Mouse (Mus musculus): ENCODE measurements around the gene Fut11.
A peak's percentile ranks its signal among the peaks of the same experiment; 100 is the strongest.
"Not testable (repeated sequence)": the region's sequence is repeated elsewhere in the genome, so short reads cannot be mapped to it uniquely, and the experiment has no call there.

Gene Fut11

GRCm38 (mm10) chr14:20677906-20678305 is 16.9 kb upstream of the Fut11 start:
- no peak for DNase-seq

GRCm38 (mm10) chr14:20681742-20682141 is 13.0 kb upstream of the Fut11 start:
- DNase-seq: no peak

- peak; percentile 54 for DNase-seq
Observed at GRCm38 (mm10) chr14:20682498-20682897, 12.3 kb upstream of the Fut11 start.

- no peak for DNase-seq
Observed at GRCm38 (mm10) chr14:20686576-20686975, 8.2 kb upstream of the Fut11 start.

DNA sequence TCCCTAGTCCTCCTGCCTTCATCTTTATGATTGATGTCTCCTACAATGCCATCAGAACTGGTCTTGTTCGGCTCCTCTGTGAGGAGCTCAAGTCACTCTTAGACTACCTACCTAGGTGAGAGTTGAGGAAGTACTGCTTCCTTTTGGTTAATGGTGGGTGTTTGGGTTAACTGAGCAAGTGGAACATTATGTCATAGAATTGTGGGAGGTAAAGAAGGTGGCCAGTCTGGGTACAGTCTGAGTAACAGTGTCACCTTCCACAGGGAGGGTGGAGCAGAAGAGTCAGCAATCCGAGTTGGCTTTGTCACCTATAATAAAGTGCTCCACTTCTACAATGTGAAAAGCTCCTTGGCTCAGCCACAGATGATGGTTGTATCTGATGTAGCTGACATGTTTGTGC is 5.8 kb upstream of the Fut11 start:
- no peak for DNase-seq

GRCm38 (mm10) chr14:20691772-20692171 is 3.0 kb upstream of the Fut11 start:
- DNase-seq: no peak

GRCm38 (mm10) chr14:20693589-20694101 is 1.1 kb upstream of the Fut11 start:
- DNase-seq: no peak

DNA sequence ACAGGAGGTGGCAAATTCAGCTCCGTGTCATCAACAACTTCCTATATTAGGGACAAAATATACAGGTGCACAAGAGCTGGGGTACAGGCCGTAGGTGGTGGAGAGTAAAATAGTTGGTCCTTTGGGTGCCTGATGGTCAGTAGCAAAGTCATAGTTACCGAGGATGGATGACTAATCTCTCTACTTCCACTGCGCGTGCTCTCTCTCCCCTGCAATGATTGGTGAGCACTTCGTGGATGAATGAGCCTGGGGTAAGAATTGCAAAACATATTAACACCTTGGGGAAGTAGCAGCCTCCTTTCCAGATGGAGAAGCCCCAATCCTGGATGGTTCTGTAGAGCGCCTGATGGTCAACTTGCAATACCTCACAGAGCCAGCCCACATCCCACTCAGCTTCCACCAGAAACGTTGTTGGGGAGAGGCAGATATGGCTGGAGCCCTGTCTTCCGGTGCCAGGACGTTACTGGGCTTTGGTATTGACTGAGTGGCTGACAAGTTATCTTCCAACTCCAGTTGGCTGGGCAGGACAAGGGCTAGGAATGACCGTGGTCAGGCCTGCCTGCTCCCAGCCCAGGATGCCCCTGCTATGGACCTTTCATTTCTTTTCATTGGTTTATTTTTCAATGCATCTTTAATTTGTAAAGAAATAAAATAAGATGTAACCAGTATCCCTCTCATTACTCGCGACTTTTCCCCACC is 434 bp upstream of the Fut11 start:
- no peak for DNase-seq

- peak; percentile 28 for DNase-seq
Observed at GRCm38 (mm10) chr14:20695761-20696520, 1.2 kb downstream of the Fut11 start.

GRCm38 (mm10) chr14:20696986-20697385 is 2.2 kb downstream of the Fut11 start:
- peak; percentile 38 for DNase-seq

DNA sequence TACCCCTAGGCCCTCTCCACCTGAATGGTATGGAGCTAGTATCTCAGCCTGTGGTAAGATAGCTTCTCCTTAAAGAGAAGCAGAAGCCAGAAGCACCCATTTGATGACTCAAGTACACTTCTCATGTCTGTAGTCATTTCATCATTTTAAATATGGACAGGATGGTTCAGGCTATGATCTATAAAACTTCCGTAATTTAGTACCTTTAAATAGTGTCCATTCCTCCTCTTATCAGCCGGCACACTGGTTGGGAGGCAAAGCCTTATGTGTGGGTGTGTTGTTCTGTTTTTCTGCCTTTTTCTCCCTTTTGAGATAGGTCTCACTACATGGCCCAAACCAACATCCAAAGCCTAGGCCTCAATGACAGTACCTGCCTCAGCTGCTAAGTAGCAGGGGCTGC is 3.7 kb downstream of the Fut11 start:
- DNase-seq: no peak

- no peak for DNase-seq
Observed at GRCm38 (mm10) chr14:20700362-20700761, 5.6 kb downstream of the Fut11 start.

DNA sequence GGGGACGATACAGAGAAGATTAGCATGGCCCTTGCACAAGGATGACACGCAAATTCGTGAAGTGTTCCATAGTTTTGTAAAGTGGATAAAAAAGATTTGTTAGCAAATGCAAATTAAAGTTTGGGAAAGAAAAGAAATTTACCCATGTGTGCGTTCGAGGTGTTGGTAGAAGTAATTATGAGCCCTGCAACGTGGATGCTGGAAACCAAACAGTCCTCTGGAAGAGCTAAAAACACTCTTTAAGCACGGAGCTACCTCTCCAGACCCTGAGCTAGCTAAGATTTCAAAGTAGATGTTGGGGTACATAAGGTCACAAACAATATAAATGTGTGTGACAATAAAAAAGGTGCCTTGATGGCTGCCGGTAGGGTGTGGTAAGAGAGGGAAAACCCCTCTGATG is 6.8 kb downstream of the Fut11 start:
- no peak for DNase-seq

GRCm38 (mm10) chr14:20702096-20702740 is 7.5 kb downstream of the Fut11 start:
- DNase-seq: no peak

GRCm38 (mm10) chr14:20702741-20703381 is 8.1 kb downstream of the Fut11 start, which contains the start of gene Chchd1:
Chchd1 (plus strand) TSS chr14:20703006.
- peak; percentile 95 for DNase-seq

- DNase-seq: not testable (repeated sequence)
Observed at GRCm38 (mm10) chr14:20703461-20703860, 8.7 kb downstream of the Fut11 start.

GRCm38 (mm10) chr14:20707201-20708190 is 12.7 kb downstream of the Fut11 start, which contains the start of gene Zswim8:
Zswim8 (plus strand) TSS chr14:20707552.
- DNase-seq: peak; percentile 94

DNA sequence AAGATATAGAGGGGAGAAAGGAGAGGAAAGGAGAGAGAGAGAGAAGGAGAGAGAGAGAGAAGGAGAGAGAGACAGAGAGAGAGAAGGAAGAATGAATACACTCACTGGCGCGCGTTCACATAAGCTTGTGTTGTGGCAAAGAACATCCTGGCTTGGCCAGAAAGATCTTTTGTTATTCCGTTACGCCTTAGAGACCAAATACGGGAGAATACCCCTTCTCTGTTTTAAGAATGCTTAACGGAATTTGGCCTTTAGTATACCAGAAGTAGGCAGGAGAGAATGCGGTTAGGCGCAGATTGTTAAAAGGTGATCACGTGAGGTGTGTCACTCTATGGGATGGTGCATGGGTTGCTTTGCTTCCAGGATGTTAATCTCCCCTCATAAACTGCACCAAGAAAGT is 13.5 kb downstream of the Fut11 start:
- DNase-seq: no peak

DNA sequence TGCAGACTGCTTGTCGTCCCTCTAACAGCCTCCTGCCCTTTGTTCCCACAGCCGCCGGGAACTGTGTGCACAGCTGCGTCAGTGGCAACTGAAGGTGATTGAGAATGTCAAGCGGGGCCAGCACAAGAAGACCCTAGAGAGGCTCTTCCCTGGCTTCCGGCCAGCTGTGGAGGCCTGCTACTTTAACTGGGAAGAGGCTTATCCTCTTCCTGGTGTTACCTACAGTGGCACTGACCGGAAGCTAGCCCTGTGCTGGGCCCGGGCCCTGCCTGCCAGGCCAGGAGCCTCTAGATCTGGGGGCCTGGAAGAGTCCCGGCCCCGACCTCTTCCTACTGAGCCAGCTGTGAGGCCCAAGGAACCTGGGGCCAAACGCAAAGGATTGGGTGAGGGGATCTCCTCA is 19.1 kb downstream of the Fut11 start:
- no peak for DNase-seq

GRCm38 (mm10) chr14:20718443-20718842 is 23.7 kb downstream of the Fut11 start:
- DNase-seq: no peak

DNA sequence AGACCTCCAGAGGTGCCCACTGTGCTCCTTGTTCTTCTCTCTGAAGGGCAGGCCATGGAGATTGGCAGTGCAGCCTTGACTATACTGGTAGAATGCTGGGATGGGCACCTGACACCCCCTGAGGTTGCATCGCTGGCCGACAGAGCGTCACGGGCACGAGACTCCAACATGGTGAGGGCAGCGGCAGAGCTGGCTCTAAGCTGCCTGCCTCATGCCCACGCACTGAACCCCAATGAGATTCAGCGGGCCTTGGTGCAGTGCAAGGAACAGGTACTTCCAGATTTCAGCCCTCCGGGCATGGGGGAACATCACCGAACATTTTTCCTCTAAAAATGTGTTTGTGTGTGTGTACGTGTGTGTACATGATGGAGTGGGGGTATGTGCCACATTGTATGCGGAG is 25.0 kb downstream of the Fut11 start:
- no peak for DNase-seq

DNA sequence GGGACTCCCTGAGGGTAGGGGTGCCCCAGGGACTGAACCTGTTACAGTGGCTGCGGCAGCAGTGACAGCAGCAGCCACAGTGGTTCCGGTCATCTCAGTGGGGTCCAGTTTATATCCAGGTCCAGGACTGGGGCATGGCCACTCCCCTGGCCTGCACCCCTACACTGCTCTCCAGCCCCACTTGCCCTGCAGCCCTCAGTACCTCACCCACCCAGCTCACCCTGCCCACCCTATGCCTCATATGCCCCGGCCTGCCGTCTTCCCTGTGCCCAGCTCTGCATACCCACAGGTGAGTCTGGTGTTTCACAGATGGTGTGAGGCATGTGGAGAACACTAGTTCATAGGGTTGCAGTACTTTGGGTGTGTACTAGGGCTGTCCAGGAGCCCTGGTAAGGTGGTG is 26.6 kb downstream of the Fut11 start:
- no peak for DNase-seq
